Mouse (Mus musculus) hindbrain, postnatal 0 days (tissue): ENCODE data around the gene Wnt8b. TPM values are rescaled to one million over a fixed set of nuclear protein-coding genes. Genes with fewer than 3 reads are reported as not detected.
A peak's percentile ranks its signal among the peaks of the same experiment; 100 is the strongest.

Experiments used
- ATAC-seq: fragments of 200-750 bp; cut with Nextera tagmentation; 2 replicates; pipeline ENCODE4 v1.8.0; 2017; ENCODE audit warnings: mild to moderate bottlenecking, moderate TSS enrichment, moderate library complexity
- DNase-seq: peaks from one replicate; pipeline ENCODE4 v3.0.0-alpha.2; 2015; ENCODE audit warnings: low spot score
- H3K27ac ChIP-seq: fragments of 300-500 bp; sonication (generic); 2 replicates; pipeline ENCODE4 v1.5.1; 2014; ENCODE audit warnings: mild to moderate bottlenecking
- H3K27me3 ChIP-seq: fragments of 300-500 bp; sonication (generic); 2 replicates; pipeline ENCODE4 v1.6.1; 2014; ENCODE audit warnings: low read length, mixed read lengths; ENCODE audit not compliant: insufficient read depth
- H3K36me3 ChIP-seq: fragments of 300-500 bp; sonication (generic); 2 replicates; pipeline ENCODE4 v1.6.1; 2014; ENCODE audit warnings: low read length, mixed read lengths; ENCODE audit not compliant: insufficient read depth
- H3K4me1 ChIP-seq: fragments of 300-500 bp; sonication (generic); 2 replicates; pipeline ENCODE4 v1.6.1; 2014; ENCODE audit warnings: antibody characterized with exemption, low read length, mixed read lengths; ENCODE audit not compliant: insufficient read depth
- H3K4me2 ChIP-seq: fragments of 300-500 bp; sonication (generic); 2 replicates; pipeline ENCODE4 v1.6.1; 2014; ENCODE audit warnings: low read depth, mild to moderate bottlenecking, low read length, moderate library complexity, mixed read lengths
- H3K4me3 ChIP-seq: fragments of 300-500 bp; sonication (generic); 2 replicates; pipeline ENCODE4 v1.5.1; 2014; ENCODE audit warnings: low read length
- H3K9ac ChIP-seq: fragments of 300-500 bp; sonication (generic); replicated peaks from 2 replicates; pipeline ENCODE4 v1.6.1; 2014; ENCODE audit warnings: mild to moderate bottlenecking, low read length, moderate library complexity, mixed read lengths
- H3K9me3 ChIP-seq: fragments of 300-500 bp; sonication (generic); 2 replicates; pipeline ENCODE4 v1.6.1; 2016; ENCODE audit warnings: low read length, mixed read lengths
- CTCF ChIP-seq: IDR thresholded peaks from 2 replicates; pipeline ENCODE4 v1.5.1; 2016; ENCODE audit warnings: antibody characterized with exemption, control low read depth, low read depth
- WGBS: fragments of 180-500 bp; shearing (Covaris S2); extraction: QIAGEN DNeasy Blood & Tissue Kit; methylation state at CpG from one replicate; pipeline ENCODE4 v1.1.7; 2014; 5-methylcytosine and 5-hydroxymethylcytosine counted together
- polyA plus RNA-seq: library from polyadenylated mRNA; unstranded; fragments of >200 nt; fragmentation: Nextera tagmentation; extraction: Ambion mirVana; gene quantifications from 2 replicates; pipeline ENCODE4 v1.2.1, GENCODE M21; 2015
- total RNA-seq: library from RNA; depleted of rRNA; stranded (reverse); fragments of >200 nt; gene quantifications from 2 replicates; pipeline ENCODE4 v1.2.3, GENCODE M21; 2014

The Wnt8b gene
- total and polyA plus RNA-seq, 2 experiments from 2014 or later = 1.4 TPM; not detected in 1

DNA sequence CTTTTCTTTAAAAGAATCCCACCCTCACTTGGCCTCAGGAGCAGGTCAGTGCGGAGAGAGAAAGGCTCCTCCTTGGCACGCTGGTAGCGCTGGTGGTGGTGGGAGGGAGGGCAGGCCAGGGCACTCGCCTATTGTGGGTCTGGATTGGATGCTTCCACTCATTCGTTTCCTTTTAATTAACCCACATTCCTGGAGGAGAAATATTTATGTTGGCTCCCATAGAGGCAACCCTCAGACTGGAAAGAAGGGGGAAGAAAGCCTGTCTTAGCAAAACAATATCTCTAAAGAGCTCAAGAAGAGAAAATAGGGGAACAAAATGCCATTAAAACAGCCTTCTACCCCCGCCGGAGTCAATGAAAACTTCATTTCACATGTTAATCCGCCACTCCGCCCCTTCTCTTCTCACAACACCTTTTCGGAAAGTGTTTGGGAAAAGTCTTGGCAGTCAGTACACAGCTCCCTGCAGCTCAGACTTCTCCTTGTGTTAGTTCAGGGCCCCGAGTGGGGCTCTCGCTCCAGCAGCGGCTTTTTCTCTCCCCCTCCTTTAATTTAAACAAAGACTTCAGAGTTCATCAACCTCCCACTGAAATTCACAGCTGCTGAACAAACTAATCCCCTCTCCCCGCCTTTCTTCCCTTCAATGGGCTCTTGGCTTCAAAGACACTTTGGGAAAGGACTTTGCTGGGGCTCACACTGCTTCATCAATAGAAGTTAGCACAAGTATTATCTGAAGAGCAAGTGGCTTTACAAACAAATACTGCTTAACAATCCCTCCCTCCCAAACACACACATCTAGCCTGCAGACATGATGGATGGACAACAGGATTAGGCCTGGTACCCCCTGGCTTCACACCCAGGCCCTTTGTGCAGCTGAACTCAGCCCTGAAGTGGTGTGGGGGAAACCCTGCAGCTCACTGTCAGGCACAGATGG, 21.5 kb downstream of the Wnt8b start:
- ATAC-seq = peak; percentile 33; the same call in 1 of the 2 replicates
- Histone ChIP-seq H3K36me3 (no peaks in the 10 kb centered on the region), H3K9me3 (no peaks in the 10 kb centered on the region), H3K27me3 (peaks cover 69% of the 10 kb centered on the region), H3K4me3 (no peak overlapping the region), H3K4me1 (peaks cover 4% of the 10 kb centered on the region), H3K9ac (no peak overlapping the region), H3K4me2 (0 out of 2 replicates have a peak overlapping the region, but pooled peaks have one; percentile 5), H3K27ac (no peak overlapping the region)
- peak; percentile 47 for DNase-seq
- 11% methylated on average over 14 of the region's 14 CpGs for WGBS
- peak; percentile 25; the same call in 1 of the 2 replicates for TF ChIP-seq CTCF

DNA sequence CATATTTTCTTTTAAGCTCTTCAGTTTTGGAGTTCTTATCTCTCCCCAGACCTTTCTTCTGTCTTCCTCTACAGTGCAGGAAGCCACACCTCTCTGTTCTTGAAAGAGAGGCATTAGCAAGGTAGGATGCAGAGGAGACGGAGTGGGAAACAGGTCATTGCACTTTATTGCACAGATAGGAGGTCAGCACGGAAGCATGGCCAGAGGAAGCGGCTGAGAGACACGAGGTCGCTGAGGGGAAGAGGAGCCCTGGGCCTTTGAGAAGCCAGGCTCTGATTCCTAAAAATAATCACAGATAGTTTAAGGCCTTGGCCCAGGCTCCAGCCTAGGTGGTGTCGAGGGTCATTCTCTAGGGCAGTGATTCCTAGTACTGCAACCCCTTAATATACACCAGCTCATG, 22.5 kb downstream of the Wnt8b start:
- Histone ChIP-seq H3K36me3 (no peaks in the 10 kb centered on the region), H3K4me3 (no peak overlapping the region), H3K9ac (no peak overlapping the region), H3K4me1 (peaks cover 4% of the 10 kb centered on the region), H3K4me2 (no peak overlapping the region), H3K9me3 (no peaks in the 10 kb centered on the region), H3K27ac (no peak overlapping the region), H3K27me3 (peaks cover 59% of the 10 kb centered on the region)
- no peak for TF ChIP-seq CTCF
- WGBS = 58% methylated on average over 6 of the region's 6 CpGs
- ATAC-seq = no peak
- DNase-seq = no peak

DNA sequence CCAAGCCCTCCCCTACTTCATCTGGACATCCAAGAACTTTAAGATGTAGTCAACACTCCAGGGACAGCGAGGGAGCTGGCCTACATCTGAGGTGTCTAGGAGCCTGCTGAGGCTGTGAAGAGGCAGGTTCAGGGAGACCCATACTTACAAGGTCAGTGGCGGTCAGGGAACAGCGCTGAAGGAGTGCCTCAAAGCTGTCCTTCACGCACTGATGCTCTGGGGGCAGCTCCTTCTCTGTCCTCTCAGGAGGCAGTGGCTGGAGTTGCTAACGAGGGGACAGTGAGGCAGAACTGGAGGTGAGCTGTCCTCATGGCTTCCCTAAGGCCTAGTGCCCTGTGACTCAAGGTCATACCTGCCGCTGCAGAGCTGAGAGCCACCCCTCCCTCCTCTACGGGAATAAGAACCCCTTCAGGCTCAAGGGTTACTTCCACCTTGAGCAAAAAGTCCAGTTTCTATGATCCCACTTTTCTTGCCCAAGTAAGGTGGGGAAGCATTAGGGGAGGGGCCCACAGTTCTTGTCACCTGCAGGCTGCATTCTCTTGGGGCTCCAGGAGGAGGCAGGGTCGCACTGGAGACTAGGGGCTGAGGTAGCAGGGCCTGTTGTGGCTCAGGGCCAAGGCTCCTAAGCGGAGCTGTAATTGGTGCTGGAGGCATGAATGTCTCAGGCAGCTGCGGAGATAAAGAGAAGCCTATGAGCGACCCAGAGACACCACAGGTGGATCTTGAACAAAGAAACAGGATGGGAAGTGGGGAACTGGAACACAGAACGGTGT, 24.9 kb downstream of the Wnt8b start:
- WGBS = 53% methylated on average over 12 of the region's 12 CpGs
- H3K4me1 ChIP-seq = no peaks in the 10 kb centered on the region
- no peak overlapping the region for H3K4me2 ChIP-seq
- no peaks in the 10 kb centered on the region for H3K9me3 ChIP-seq
- no peaks in the 10 kb centered on the region for H3K36me3 ChIP-seq
- ATAC-seq (no peak), DNase-seq (peak; percentile 5)
- H3K27me3 ChIP-seq = peaks cover 42% of the 10 kb centered on the region
- H3K9ac ChIP-seq = no peak overlapping the region
- peak; percentile 38 for TF ChIP-seq CTCF
- H3K27ac ChIP-seq = no peak overlapping the region
- H3K4me3 ChIP-seq = no peak overlapping the region

DNA sequence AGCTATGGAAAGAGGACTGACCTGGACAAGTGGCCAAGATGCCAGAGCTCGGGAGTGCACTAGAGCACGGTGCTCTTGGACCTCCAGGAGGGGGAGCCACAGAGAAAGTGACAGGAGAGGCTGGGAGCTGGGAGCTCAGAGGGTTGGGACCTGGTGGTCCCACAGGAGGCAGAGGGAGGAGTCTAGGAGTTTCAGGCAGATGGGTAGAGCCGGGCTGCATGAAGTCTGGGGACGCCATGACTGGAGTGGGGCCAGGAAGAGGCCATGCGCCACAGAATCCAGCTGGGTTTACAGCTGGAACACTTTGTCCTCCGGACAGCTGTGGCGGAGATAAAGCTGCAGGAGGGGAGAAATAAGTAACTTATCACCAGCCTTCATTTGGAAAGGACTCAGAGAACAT, 25.9 kb downstream of the Wnt8b start:
- no peak overlapping the region for H3K4me3 ChIP-seq
- 34% methylated on average over 7 of the region's 7 CpGs for WGBS

DNA sequence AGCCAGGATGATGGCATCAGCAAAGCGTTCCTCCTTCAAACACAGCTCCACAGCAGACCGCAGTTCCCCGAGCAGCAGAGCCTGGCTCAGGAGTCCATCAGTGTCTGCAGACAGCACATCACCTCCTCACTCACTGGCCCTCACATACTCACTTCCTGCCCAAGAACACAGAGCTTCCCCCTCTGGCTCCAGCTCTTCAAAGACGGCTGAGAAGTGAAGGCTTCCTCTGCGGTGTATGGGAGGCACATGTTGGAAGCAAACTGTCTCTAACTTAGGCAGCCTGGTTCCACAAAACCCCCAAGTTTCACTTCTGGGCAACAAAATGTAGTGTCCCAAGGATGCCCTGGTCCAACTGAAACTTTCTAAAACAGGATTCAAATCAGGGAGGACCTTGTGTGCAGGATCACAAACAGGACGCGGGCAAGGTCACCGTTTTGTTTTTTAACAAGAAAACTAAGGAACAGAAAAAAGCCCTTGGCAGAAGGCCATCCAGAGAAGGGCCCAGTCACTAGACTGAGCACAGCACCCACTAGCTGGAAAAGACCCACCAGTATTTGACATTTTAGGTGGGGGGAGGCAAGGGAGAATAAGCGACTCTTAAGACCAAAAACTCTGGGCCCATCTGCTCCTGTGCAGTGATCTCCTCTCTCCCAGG, 32.4 kb downstream of the Wnt8b start:
- Histone ChIP-seq H3K4me3 (no peak overlapping the region), H3K27me3 (0 out of 2 replicates have a peak, but pooled peaks cover 5% of the 10 kb centered on the region), H3K4me2 (no peak overlapping the region), H3K9me3 (no peaks in the 10 kb centered on the region), H3K9ac (no peak overlapping the region), H3K36me3 (no peaks in the 10 kb centered on the region), H3K27ac (no peak overlapping the region), H3K4me1 (no peaks in the 10 kb centered on the region)
- TF ChIP-seq CTCF = no peak
- no peak for ATAC-seq
- no peak for DNase-seq
- 85% methylated on average over 9 of the region's 9 CpGs for WGBS

More for the DNA sequence above, 25.9 kb downstream of the Wnt8b start:
- ATAC-seq = no peak
- peak; percentile 43 for TF ChIP-seq CTCF
- Histone ChIP-seq H3K27me3 (peaks cover 37% of the 10 kb centered on the region), H3K36me3 (no peaks in the 10 kb centered on the region), H3K9ac (no peak overlapping the region), H3K4me2 (no peak overlapping the region), H3K27ac (no peak overlapping the region), H3K4me1 (no peaks in the 10 kb centered on the region), H3K9me3 (no peaks in the 10 kb centered on the region)
- DNase-seq = peak; percentile 8

DNA sequence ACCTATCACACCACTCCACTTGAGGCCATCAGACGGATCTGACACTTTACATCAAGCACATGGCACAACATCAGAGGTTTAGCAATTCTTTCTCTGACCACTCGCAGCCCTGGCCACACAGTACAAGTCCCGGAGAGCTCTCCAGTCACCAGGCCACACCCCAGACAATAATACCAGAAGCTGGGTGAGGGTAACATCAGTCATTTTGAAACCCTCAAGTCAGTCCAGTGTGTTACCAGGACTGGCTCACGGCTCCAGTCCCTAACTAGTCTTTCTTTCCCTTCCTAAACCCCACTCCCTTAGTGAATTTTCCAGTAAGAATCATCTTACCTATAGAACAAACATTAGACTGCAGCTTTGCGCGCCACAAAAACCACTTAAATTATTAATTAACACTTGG, 36.7 kb downstream of the Wnt8b start:
- WGBS = 84% methylated on average over 6 of the region's 6 CpGs
- H3K27me3 ChIP-seq = no peaks in the 10 kb centered on the region
- no peaks in the 10 kb centered on the region for H3K9me3 ChIP-seq
- TF ChIP-seq CTCF = no peak
- H3K4me3 ChIP-seq = no peak overlapping the region
- DNase-seq (no peak), ATAC-seq (no peak)
- H3K27ac ChIP-seq = no peak overlapping the region
- H3K4me1 ChIP-seq = no peaks in the 10 kb centered on the region
- no peak overlapping the region for H3K9ac ChIP-seq
- no peak overlapping the region for H3K4me2 ChIP-seq
- no peaks in the 10 kb centered on the region for H3K36me3 ChIP-seq
